Mouse (Mus musculus) right cerebral cortex, postnatal 36 days (tissue): ENCODE data around the gene Dgcr6.

Experiments used
- DNase-seq, 2 experiments: peaks; one replicate each; pipeline ENCODE4 v3.0.0; 2022; ENCODE audit warnings: low spot score in 2 of 2, mixed read lengths in 1 of 2

Dgcr6 gene

GRCm38 (mm10) chr16:18119031-18119730 is 66.5 kb downstream of the Dgcr6 start:
- DNase-seq = peak in 1 of 2 experiments; percentile 42
